Mouse (Mus musculus) E14TG2a.4 (cell line): ENCODE results near the gene Tsc2.

Source experiments
- CTCF ChIP-seq: conservative IDR thresholded peaks from 2 replicates; pipeline ENCODE4 v1.5.1; 2014; ENCODE audit warnings: low read length
- POU5F1 ChIP-seq: IDR thresholded peaks from 2 replicates; pipeline ENCODE4 v1.6.1; 2014; ENCODE audit warnings: low read length, borderline replicate concordance

DNA sequence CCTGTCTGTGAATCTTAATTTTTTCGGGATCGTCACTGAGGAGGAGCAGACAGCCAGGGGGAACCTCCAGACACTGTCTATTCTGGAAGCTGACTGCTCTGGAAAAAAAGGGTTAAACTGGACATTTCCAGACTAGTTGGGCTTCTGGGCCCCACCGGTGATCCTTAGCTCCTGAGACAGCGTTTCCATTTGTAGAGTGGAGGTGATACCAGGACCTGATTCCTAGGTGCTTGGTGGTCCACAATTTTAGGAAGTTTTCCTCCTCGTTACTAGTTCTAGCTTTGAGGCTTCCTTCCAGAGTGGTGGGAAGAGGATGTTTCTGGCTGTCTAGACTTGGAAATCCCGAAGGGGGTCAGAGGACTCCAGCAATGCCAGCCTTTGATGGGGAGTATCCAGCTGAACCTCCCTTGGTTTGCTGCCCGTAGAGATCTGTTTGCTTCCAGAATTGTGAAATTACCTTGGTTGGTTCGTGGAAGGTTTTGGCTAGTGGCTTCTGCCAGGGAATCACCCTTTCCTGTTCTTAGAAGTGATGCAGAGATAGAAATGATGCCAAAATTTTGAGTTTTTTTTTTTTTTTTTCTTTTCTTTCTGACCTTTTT lies 37.9 kb upstream of the Tsc2 start:
- no peak for TF ChIP-seq CTCF
- no peak for TF ChIP-seq POU5F1
